ENCODE assay signal across 10 mouse cellular contexts in genomic region chr3:87909381-87909780, GRCm38 (mm10). TPM values are rescaled to one million over a fixed set of nuclear protein-coding genes. Genes with fewer than 3 reads are reported as not detected.
DNase-seq lines count a peak whose midpoint lies in the region; ATAC-seq lines count a peak whose summit lies in the region.
"Had no signal": no experiment of that assay in that cellular context is flagged by ENCODE, and none has a peak within 500 bp of the region (broad histone marks: within the 10 kb centered on the region; RNA-seq: fewer than 3 reads in every experiment).

No protein-coding gene starts in this region.

- WGBS in embryonic facial prominence, embryonic 10.5 days, result 81% methylated on average over 2 of the region's 2 CpGs
- WGBS in limb, embryonic 12.5 days, result 81% methylated on average over 2 of the region's 2 CpGs

- no peak for ATAC-seq in limb, embryonic 12.5 days (ENCODE audit: insufficient number of reproducible peaks, insufficient read depth, low FRiP score, low TSS enrichment, low read depth)
- ATAC-seq: Patski had no signal

- H3K9me3 ChIP-seq in embryonic facial prominence, embryonic 10.5 days, result no peaks in the 10 kb centered on the region
- H3K9me3 ChIP-seq in limb, embryonic 12.5 days, result no peaks in the 10 kb centered on the region

- H3K36me3 ChIP-seq in embryonic facial prominence, embryonic 10.5 days (replicated peaks), result peaks cover 21% of the 10 kb centered on the region
- peaks cover 15% of the 10 kb centered on the region for H3K36me3 ChIP-seq in limb, embryonic 12.5 days

- H3K4me1 ChIP-seq in embryonic facial prominence, embryonic 10.5 days, result peaks cover 56% of the 10 kb centered on the region
- peaks cover 39% of the 10 kb centered on the region for H3K4me1 ChIP-seq in limb, embryonic 12.5 days (replicated peaks)

- H3K4me2 ChIP-seq in limb, embryonic 12.5 days, result peak overlapping the region; percentile 94

- H3K4me3 ChIP-seq in embryonic facial prominence, embryonic 10.5 days, result peak overlapping the region; percentile 99
- H3K4me3 ChIP-seq in limb, embryonic 12.5 days (replicated peaks), result peak overlapping the region; percentile 38; the same call in 1 of the 2 replicates

- peak overlapping the region; percentile 99 for H3K27ac ChIP-seq in embryonic facial prominence, embryonic 10.5 days (replicated peaks)
- peak overlapping the region; percentile 84 for H3K27ac ChIP-seq in limb, embryonic 12.5 days

- peak; percentile 85 for DNase-seq in heart, adult 11 months
- DNase-seq in heart, adult 8-10 months (ENCODE audit: low spot score), result no peak
- DNase-seq in 3134 (ENCODE audit: extremely low read depth, insufficient read length, low spot score), result peak; percentile 36
- no peak for DNase-seq in embryonic facial prominence, embryonic 10.5 days (ENCODE audit: low spot score)
- DNase-seq in ovary, adult 18-20 months (ENCODE audit: low spot score), result no peak
- DNase-seq in c-Kit-positive CD71-positive TER-119-positive erythroid progenitor cells, embryonic 14.5 days (ENCODE audit: low spot score), result no peak
- no peak for DNase-seq in thymus, postnatal 10 days (ENCODE audit: low spot score in 2 of 2)
- DNase-seq: thymus, adult 18-20 months had no signal

- H3K9ac ChIP-seq in limb, embryonic 12.5 days (replicated peaks), result no peak overlapping the region

- H3K27me3 ChIP-seq in embryonic facial prominence, embryonic 10.5 days (replicated peaks; ENCODE audit: low read depth, poor library complexity, severe bottlenecking), result no peaks in the 10 kb centered on the region
- H3K27me3 ChIP-seq in limb, embryonic 12.5 days, result no peaks in the 10 kb centered on the region
- H3K27me3 ChIP-seq: Patski had no signal

RNA-seq across cellular contexts. Expression of gene Hdgf, which starts 3.3 kb away (rescaled TPM):
- 100 to 1,000 TPM; 109 to 118 (median 117) TPM for total RNA-seq in heart, adult 8-10 months (2022)
- 269 and 278 TPM in 2 replicates for polyA plus RNA-seq in embryonic facial prominence, embryonic 10.5 days (2016; fragmentation: Nextera tagmentation; extraction: Ambion mirVana)
- polyA plus RNA-seq in limb, embryonic 12.5 days (2016; fragmentation: Nextera tagmentation; extraction: Ambion mirVana), result 286 and 294 TPM in 2 replicates

RNA-seq across cellular contexts. Expression of gene Mrpl24, which starts 9.9 kb away (rescaled TPM):
- total RNA-seq in heart, adult 8-10 months (2022), result 10 to 100 TPM; 73.5 to 80.6 (median 77.1) TPM
- 78.4 and 79.3 TPM in 2 replicates for polyA plus RNA-seq in embryonic facial prominence, embryonic 10.5 days (2016; fragmentation: Nextera tagmentation; extraction: Ambion mirVana)
- 80.4 and 85.9 TPM in 2 replicates for polyA plus RNA-seq in limb, embryonic 12.5 days (2016; fragmentation: Nextera tagmentation; extraction: Ambion mirVana)

RNA-seq across cellular contexts. Expression of gene Isg20l2, which starts 20.7 kb away (rescaled TPM):
- 1 to 10 TPM; 9.0 to 9.8 (median 9.7) TPM for total RNA-seq in heart, adult 8-10 months (2022)
- polyA plus RNA-seq in embryonic facial prominence, embryonic 10.5 days (2016; fragmentation: Nextera tagmentation; extraction: Ambion mirVana), result 78.0 and 81.3 TPM in 2 replicates
- polyA plus RNA-seq in limb, embryonic 12.5 days (2016; fragmentation: Nextera tagmentation; extraction: Ambion mirVana), result 83.2 and 86.4 TPM in 2 replicates

RNA-seq across cellular contexts. Expression of gene Rrnad1, which starts 21.1 kb away (rescaled TPM):
- total RNA-seq in heart, adult 8-10 months (2022), result 1 to 10 TPM; 4.6 to 6.7 (median 5.3) TPM
- polyA plus RNA-seq in embryonic facial prominence, embryonic 10.5 days (2016; fragmentation: Nextera tagmentation; extraction: Ambion mirVana), result 20.6 and 21.5 TPM in 2 replicates
- 22.4 and 26.5 TPM in 2 replicates for polyA plus RNA-seq in limb, embryonic 12.5 days (2016; fragmentation: Nextera tagmentation; extraction: Ambion mirVana)

RNA-seq across cellular contexts. Expression of gene Prcc, which starts 24.0 kb away (rescaled TPM):
- 10 to 100 TPM; 40.7 to 49.8 (median 45.6) TPM for total RNA-seq in heart, adult 8-10 months (2022)
- polyA plus RNA-seq in embryonic facial prominence, embryonic 10.5 days (2016; fragmentation: Nextera tagmentation; extraction: Ambion mirVana), result 19.7 and 20.6 TPM in 2 replicates
- 15.8 and 16.2 TPM in 2 replicates for polyA plus RNA-seq in limb, embryonic 12.5 days (2016; fragmentation: Nextera tagmentation; extraction: Ambion mirVana)

Comparison
In these comparisons a context has a peak if more than half of its experiments do, and no peak if none do; other contexts are left out.
1. DNase-seq: peak in heart, adult 11 months (single experiment) and 3134 (single experiment); none in heart, adult 8-10 months (single experiment), embryonic facial prominence, embryonic 10.5 days (single experiment), ovary, adult 18-20 months (single experiment), c-Kit-positive CD71-positive TER-119-positive erythroid progenitor cells, embryonic 14.5 days (single experiment) and thymus, postnatal 10 days (0 of 2).